Mouse (Mus musculus) frontal cortex, postnatal 14 days (tissue): ENCODE measurements around the gene Sult2a4.
"Not testable (repeated sequence)": the region's sequence is repeated elsewhere in the genome, so short reads cannot be mapped to it uniquely, and the experiment has no call there.

Experiments
- DNase-seq, 2 experiments: peaks; one replicate each; pipeline ENCODE4 v3.0.0; 2022; ENCODE audit warnings: low spot score in 2 of 2

Sult2a4 gene

DNA sequence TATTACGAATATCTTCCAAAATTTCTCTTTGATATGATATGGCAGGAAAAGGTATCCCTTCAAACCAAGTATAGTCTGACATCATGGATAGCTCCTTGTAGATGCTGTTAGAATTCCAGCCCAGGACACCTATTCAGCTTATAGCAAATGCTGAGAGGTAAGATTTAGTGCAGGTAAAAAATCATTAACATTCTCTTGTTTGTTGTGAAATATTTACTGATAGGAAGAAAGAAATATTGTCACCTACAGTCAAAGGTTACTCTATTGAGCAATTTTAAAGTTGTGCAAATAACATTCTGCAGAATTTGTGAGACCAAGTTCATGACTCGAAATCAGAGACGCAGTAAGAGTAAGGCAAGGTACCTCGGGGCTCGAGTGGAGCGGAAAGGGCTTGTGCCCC lies at the start of gene Sult2a4:
Gene Sult2a4 (minus strand): TSS at position 101 of the 400 bp plus-strand sequence.
- DNase-seq, result not testable (repeated sequence)

DNA sequence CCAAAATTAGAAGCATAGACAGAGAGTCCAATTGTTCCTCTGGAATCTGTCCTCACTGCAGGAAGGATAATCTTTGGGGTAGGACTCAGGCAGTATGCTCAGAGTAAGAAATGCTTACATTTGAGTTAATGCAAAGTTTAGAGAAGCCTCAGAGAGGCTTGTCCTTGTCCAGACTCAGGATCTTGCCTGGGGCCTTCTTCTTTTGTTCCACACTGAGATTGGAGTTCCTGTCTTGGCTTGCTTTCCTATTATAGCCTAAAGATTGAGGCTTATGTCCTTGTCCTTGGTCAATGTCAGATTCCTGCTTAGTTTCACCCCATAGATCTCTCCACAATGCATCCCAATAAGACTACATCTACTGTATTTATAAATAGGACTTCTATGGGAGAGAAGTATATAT lies 41.4 kb upstream of the Sult2a4 start:
- not testable (repeated sequence) for DNase-seq

DNA sequence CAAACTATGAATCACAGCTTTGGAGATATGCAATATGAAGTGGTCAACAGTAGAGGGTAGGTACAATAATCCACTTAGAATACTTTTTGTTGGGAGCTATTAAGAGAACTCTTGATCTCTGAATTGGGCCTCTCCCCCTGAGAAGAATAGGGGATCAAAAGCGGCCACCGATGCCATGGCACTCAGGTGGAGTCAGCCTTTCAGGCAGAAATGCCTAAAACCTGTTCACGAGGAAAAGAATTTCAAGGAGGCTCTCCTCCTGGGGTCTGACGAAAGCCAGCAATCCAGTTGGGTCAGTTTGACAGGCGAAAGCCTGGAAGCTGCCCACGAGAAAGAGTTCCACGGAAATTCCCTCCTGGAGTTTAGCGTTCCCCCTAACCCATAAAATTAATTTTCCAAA lies 23.7 kb upstream of the Sult2a4 start:
- no peak for DNase-seq

DNA sequence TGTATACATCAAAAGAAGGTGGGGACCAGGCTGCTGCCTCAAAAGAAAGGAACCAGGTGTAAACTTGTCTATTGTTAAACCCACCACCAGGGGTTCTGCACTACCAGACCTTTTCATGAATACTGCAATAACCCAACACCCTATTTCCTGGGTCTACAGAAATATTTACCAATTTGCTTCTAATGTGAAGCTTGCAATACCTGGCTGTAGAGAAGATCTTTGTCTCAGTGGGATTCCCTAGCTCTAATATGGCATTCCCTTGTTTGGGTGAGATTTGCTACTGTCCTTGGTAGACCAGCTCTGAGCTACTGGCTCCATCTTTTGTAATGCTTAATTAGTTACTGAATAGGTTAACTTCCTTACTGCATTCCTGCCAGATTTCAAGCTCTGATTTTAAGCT lies 21.3 kb upstream of the Sult2a4 start:
- DNase-seq, result not testable (repeated sequence)
